Mouse (Mus musculus): ENCODE data around the gene Zfp811.

DNA sequence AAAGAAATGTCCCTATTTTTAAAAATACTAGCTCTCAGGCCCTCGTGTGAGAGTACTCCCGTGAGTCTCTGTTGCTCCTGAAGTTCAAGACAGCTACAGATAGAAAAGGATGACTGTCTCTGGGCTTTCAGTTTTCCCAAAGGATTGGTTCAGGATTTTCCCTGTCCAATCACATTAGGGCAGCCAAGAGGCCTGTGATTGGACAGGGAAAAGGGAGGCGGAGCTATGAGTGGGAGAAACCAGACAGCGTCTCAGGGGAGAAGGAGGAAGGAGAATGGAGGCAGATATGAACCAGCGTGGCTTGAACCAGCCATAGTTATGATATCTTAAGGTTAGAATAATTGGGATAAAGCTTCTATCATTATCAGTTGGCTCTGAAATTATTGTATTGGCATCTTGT, 59.1 kb downstream of the Zfp811 start:
- TF ChIP-seq GATA1 (IDR thresholded peaks at IDR 0.05; ENCODE audit: low read length) = no peak
- TF ChIP-seq TAL1 (IDR thresholded peaks at IDR 0.05; ENCODE audit: low read length) = no peak
